Mouse (Mus musculus) CH12.LX (cell line): ENCODE results near the gene Nufip1. TPM values are rescaled to one million over a fixed set of nuclear protein-coding genes. Genes with fewer than 3 reads are reported as not detected.

ENCODE experiments used
- DNase-seq: peaks from one replicate; pipeline ENCODE4 v3.0.0-alpha.2; 2013; ENCODE audit errors: extremely low read depth
- H3K27ac ChIP-seq: 2 replicates; pipeline ENCODE4 v1.5.1; 2012; ENCODE audit warnings: low read depth, mild to moderate bottlenecking, control low read depth, moderate library complexity; ENCODE audit not compliant: insufficient read depth
- H3K27me3 ChIP-seq: replicated peaks from 2 replicates; pipeline ENCODE3; 2012; ENCODE audit warnings: inconsistent platforms
- H3K36me3 ChIP-seq, 2 experiments: replicated peaks in 1 of 2; 2 replicates each; pipeline versions ENCODE3 to v1.6.1; 2012; ENCODE audit warnings: inconsistent platforms in 1 of 2, low read length in 1 of 2, mild to moderate bottlenecking in 1 of 2, mixed read lengths in 1 of 2, moderate library complexity in 1 of 2; ENCODE audit not compliant: control insufficient read depth in 1 of 2, insufficient read depth in 1 of 2
- H3K4me1 ChIP-seq, 2 experiments: 2 replicates each; pipeline ENCODE4 v1.6.1; 2012; ENCODE audit warnings: inconsistent platforms in 1 of 2, moderate library complexity in 1 of 2; ENCODE audit not compliant: insufficient read depth in 2 of 2, control insufficient read depth in 1 of 2
- H3K4me2 ChIP-seq: 2 replicates; pipeline ENCODE4 v1.6.1; 2012; ENCODE audit warnings: low read depth, mild to moderate bottlenecking, control low read depth; ENCODE audit not compliant: poor library complexity, insufficient read depth, severe bottlenecking
- H3K4me3 ChIP-seq, 3 experiments: fragments of 150-350 bp in 1 of 3; sonication (generic) in 1 of 3; replicated peaks in 1 of 3; 2 replicates each; pipeline versions ENCODE3 to v1.5.1; 2011 to 2012; ENCODE audit warnings: low read depth in 2 of 3, low read length in 2 of 3, mild to moderate bottlenecking in 2 of 3, moderate library complexity in 2 of 3, control low read depth in 1 of 3, improper control_type of control experiment in 1 of 3, inconsistent platforms in 1 of 3, mixed read lengths in 1 of 3; ENCODE audit not compliant: poor library complexity in 1 of 3
- H3K79me2 ChIP-seq: replicated peaks from 2 replicates; pipeline ENCODE4 v1.6.1; 2012; ENCODE audit warnings: mild to moderate bottlenecking, moderate library complexity; ENCODE audit not compliant: control insufficient read depth, poor library complexity, insufficient read depth, severe bottlenecking; ENCODE audit errors: extremely low read depth
- H3K9ac ChIP-seq: 2 replicates; pipeline ENCODE4 v1.6.1; 2012; ENCODE audit warnings: low read depth, mild to moderate bottlenecking, control low read depth, moderate library complexity; ENCODE audit not compliant: insufficient read depth
- H3K9me3 ChIP-seq: replicated peaks from 2 replicates; pipeline ENCODE3; 2012; ENCODE audit warnings: low read length, inconsistent platforms, mixed read lengths
- BHLHE40 ChIP-seq: IDR thresholded peaks from 2 replicates; pipeline ENCODE4 v1.6.1; 2011; ENCODE audit warnings: mild to moderate bottlenecking, low read depth, low read length, improper control_type of control experiment
- CHD1 ChIP-seq: IDR thresholded peaks from 2 replicates; pipeline ENCODE4 v1.6.1; 2012; ENCODE audit warnings: low read depth, low read length, improper control_type of control experiment, inconsistent platforms
- CTCF ChIP-seq, 2 experiments: IDR thresholded peaks in 1 of 2; conservative IDR thresholded peaks in 1 of 2; 2 replicates each; pipeline ENCODE4 v1.5.1; 2011 to 2012; ENCODE audit warnings: low read depth in 2 of 2, low read length in 2 of 2, improper control_type of control experiment in 1 of 2, inconsistent platforms in 1 of 2, mild to moderate bottlenecking in 1 of 2, moderate library complexity in 1 of 2
- E2F4 ChIP-seq: IDR thresholded peaks from 2 replicates; pipeline ENCODE4 v1.6.1; 2011; ENCODE audit warnings: low read depth, low read length, improper control_type of control experiment; ENCODE audit not compliant: insufficient replicate concordance
- ETS1 ChIP-seq: conservative IDR thresholded peaks from 2 replicates; pipeline ENCODE4 v1.6.1; 2012; ENCODE audit warnings: low read depth, mild to moderate bottlenecking, inconsistent platforms, low read length, improper control_type of control experiment, moderate library complexity
- IRF4 ChIP-seq: IDR thresholded peaks from 2 replicates; pipeline ENCODE4 v1.6.1; 2014; ENCODE audit warnings: low read depth, mild to moderate bottlenecking, inconsistent platforms, low read length, improper control_type of control experiment
- JUND ChIP-seq: conservative IDR thresholded peaks from 2 replicates; pipeline ENCODE4 v1.6.1; 2011; ENCODE audit warnings: low read depth, low read length, improper control_type of control experiment
- MAX ChIP-seq: IDR thresholded peaks from 2 replicates; pipeline ENCODE4 v1.6.1; 2011; ENCODE audit warnings: low read length, improper control_type of control experiment
- MAZ ChIP-seq: IDR thresholded peaks from 2 replicates; pipeline ENCODE4 v1.6.1; 2012; ENCODE audit warnings: low read depth, mild to moderate bottlenecking, inconsistent platforms, low read length, improper control_type of control experiment, moderate library complexity
- MEF2A ChIP-seq: IDR thresholded peaks from 2 replicates; pipeline ENCODE4 v1.6.1; 2014; ENCODE audit warnings: low read depth, mild to moderate bottlenecking, inconsistent platforms, low read length, improper control_type of control experiment, borderline replicate concordance
- MXI1 ChIP-seq: IDR thresholded peaks from 2 replicates; pipeline ENCODE4 v1.6.1; 2011; ENCODE audit warnings: mild to moderate bottlenecking, low read depth, low read length, improper control_type of control experiment
- MYC ChIP-seq: IDR thresholded peaks from 2 replicates; pipeline ENCODE4 v1.6.1; 2011; ENCODE audit warnings: low read depth, mild to moderate bottlenecking, improper control_type of control experiment, low read length
- NELFE ChIP-seq: IDR thresholded peaks from 2 replicates; pipeline ENCODE4 v1.6.1; 2011; ENCODE audit warnings: low read depth, low read length, improper control_type of control experiment
- NRF1 ChIP-seq: IDR thresholded peaks from 2 replicates; pipeline ENCODE4 v1.6.1; 2014; ENCODE audit warnings: low read depth, mild to moderate bottlenecking, inconsistent platforms, low read length, improper control_type of control experiment, moderate library complexity
- POLR2A ChIP-seq: IDR thresholded peaks from 2 replicates; pipeline ENCODE4 v1.6.1; 2011; ENCODE audit warnings: low read depth, mild to moderate bottlenecking, improper control_type of control experiment, low read length
- POLR2AphosphoS2 ChIP-seq: IDR thresholded peaks from 2 replicates; pipeline ENCODE4 v1.6.1; 2011; ENCODE audit warnings: low read depth, low read length, improper control_type of control experiment
- RCOR1 ChIP-seq: conservative IDR thresholded peaks from 2 replicates; pipeline ENCODE4 v1.6.1; 2012; ENCODE audit warnings: low read depth, mild to moderate bottlenecking, inconsistent platforms, low read length, improper control_type of control experiment
- SIN3A ChIP-seq: IDR thresholded peaks from 2 replicates; pipeline ENCODE4 v1.6.1; 2012; ENCODE audit warnings: low read length, improper control_type of control experiment, inconsistent platforms
- SMC3 ChIP-seq: IDR thresholded peaks from 2 replicates; pipeline ENCODE4 v1.6.1; 2011; ENCODE audit warnings: low read depth, low read length, improper control_type of control experiment
- TBP ChIP-seq: conservative IDR thresholded peaks from 2 replicates; pipeline ENCODE4 v1.6.1; 2011; ENCODE audit warnings: low read depth, low read length, improper control_type of control experiment
- TCF12 ChIP-seq: IDR thresholded peaks from 2 replicates; pipeline ENCODE4 v1.6.1; 2014; ENCODE audit warnings: low read depth, mild to moderate bottlenecking, inconsistent platforms, low read length, improper control_type of control experiment
- UBTF ChIP-seq: IDR thresholded peaks from 2 replicates; pipeline ENCODE4 v1.6.1; 2012; ENCODE audit warnings: low read depth, mild to moderate bottlenecking, inconsistent platforms, low read length, improper control_type of control experiment, moderate library complexity
- USF1 ChIP-seq: IDR thresholded peaks from 2 replicates; pipeline ENCODE4 v1.6.1; 2014; ENCODE audit warnings: low read depth, mild to moderate bottlenecking, inconsistent platforms, low read length, improper control_type of control experiment
- ZKSCAN1 ChIP-seq: IDR thresholded peaks from 2 replicates; pipeline ENCODE4 v1.6.1; 2012; ENCODE audit warnings: low read depth, inconsistent platforms, low read length, improper control_type of control experiment, borderline replicate concordance
- dilution Hi-C: fragments of 300-500 bp; cut with MboI; formaldehyde crosslinking; loops from 2 replicates; pipeline ENCODE4 v1.14.3; 2020; ENCODE audit warnings: low sequenced_read_pairs; ENCODE audit not compliant: extremely low pct_unique_long_range_greater_than_20kb, extremely low pct_ligation_motif_present
- in situ Hi-C: fragments of 300-500 bp; cut with MboI; formaldehyde crosslinking; loops from 3 replicates; pipeline ENCODE4 v1.14.3; 2019; ENCODE audit warnings: low sequenced_read_pairs, low pct_ligation_motif_present, low pct_unique_long_range_greater_than_20kb, mixed read lengths
- polyA plus RNA-seq: library from polyadenylated mRNA; unstranded; fragments of >175 nt; gene quantifications from 2 replicates; pipeline ENCODE4 v1.2.1, GENCODE M21; 2012; ENCODE audit warnings: low read depth; ENCODE audit not compliant: insufficient read length
- total RNA-seq, 2 experiments: library from RNA; depleted of rRNA; stranded (reverse); fragments of 300-350 nt in 1 of 2; fragments of >200 nt in 1 of 2; gene quantifications; 2 replicates each; pipeline ENCODE4 v1.2.3; 2012 to 2014

Nufip1 gene
- total and polyA plus RNA-seq, 3 experiments: 14.8 to 32.1 (median 24.6) TPM

DNA sequence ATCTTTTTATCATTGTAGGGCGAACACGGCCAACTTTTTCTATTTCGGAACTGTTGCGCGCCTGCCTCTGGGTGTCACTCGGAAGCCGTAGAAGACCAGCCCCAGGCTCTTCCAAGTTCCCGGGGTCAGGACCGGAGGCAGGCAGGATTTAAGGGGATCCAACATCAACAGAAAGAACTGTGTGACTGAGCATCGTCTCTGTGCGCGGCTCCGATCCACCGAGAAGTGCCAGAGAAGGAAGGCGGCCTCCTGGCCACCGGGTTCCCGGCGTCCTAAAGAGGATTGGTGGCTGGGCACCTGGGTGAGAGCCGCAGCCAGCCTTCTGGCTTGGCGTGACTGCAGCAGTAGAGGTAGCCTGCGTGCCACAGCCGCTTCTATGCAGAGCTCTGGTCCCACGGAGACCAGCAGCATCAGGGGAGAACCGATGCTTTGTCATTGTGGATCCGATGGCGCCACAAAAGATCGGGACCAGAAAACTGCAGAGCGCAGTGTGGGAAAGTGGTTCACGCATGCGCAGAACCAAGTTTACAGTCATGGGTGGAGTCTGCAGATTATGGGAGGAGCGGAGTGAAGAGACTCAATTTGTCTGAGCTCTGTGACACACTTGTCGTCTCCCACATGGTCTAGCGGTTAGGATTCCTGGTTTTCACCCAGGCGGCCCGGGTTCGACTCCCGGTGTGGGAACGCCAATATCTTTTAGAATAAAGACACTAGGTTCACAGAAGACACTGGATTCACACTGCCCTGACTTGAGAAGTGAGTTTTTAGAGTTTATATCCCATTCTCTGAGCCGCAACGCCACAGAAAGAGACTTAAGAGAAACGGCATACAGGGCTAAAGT, 41.7 kb downstream of the Nufip1 start (continued):
- no peak; the same call in 1 of the 2 replicates for TF ChIP-seq RCOR1
- TF ChIP-seq SMC3: peak; percentile 56
- peak; percentile 59 for TF ChIP-seq POLR2A
- TF ChIP-seq MYC: no peak
- no peak for TF ChIP-seq ZKSCAN1
- TF ChIP-seq NRF1: peak; percentile 93
- peak; percentile 100 for TF ChIP-seq TBP
- peak; percentile 72; the same call in 1 of the 2 replicates for TF ChIP-seq E2F4
- no peak for TF ChIP-seq BHLHE40
- no peak for TF ChIP-seq USF1

DNA sequence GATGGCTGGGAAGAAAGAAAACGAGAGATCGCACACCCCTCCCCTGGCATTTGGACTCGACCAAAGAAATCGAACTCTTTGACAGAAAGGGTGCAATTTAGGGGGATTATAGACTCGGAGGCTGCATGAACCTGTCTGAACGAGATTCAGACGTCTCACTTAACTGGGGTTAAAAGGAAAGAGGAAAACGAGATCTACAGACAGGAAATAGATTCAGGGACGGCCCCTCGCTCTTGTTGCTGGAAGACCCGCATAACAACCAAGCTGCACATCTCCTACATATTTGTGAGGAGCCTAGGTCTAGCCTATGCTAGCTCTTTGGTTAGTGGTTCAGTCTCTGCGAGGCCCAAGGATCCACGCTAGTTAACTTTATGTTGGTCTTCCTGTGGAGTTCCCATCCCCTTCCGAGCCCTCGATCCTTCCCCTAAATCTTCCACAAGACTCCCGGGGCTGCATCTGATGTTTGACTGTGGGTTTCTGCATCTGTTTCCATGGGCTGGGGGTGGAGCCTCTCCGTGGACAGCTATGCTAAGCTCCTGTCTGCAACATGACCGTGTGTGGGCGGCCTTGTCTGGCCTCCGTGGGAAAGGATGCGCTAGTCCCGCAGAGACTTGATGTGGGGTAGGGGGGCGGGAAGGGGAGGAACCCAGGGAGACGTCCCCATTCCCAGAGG, 42.4 kb downstream of the Nufip1 start:
- dilution Hi-C loops (no loop called here), in situ Hi-C loops (loop anchor here (5.0 to 25.0 kb wide), 2 partner anchors 319 to 859 kb away; no protein-coding TSS in a partner anchor)
- H3K36me3 ChIP-seq: no peaks in the 10 kb centered on the region
- H3K4me3 ChIP-seq: peak overlapping the region; percentile 20 to 91 (median 68)
- H3K27ac ChIP-seq: peak overlapping the region; percentile 1; the same call in 1 of the 2 replicates
- H3K9me3 ChIP-seq: no peaks in the 10 kb centered on the region
- DNase-seq: peak; percentile 62
- TF ChIP-seq TCF12 (no peak), SIN3A (0 out of 2 replicates have a peak, but pooled peaks have one; percentile 37), MEF2A (peak; percentile 57; the same call in 1 of the 2 replicates), IRF4 (peak; percentile 43; the same call in 1 of the 2 replicates), UBTF (no peak), BHLHE40 (peak; percentile 33; the same call in 1 of the 2 replicates), ETS1 (no peak; the same call in 1 of the 2 replicates), JUND (no peak), E2F4 (0 out of 2 replicates have a peak, but pooled peaks have one; percentile 8), TBP (no peak), MXI1 (no peak), MAZ (no peak), CHD1 (0 out of 2 replicates have a peak, but pooled peaks have one; percentile 35), MAX (peak; percentile 50; the same call in 1 of the 2 replicates), USF1 (no peak), RCOR1 (no peak), MYC (0 out of 2 replicates have a peak, but pooled peaks have one; percentile 43), POLR2AphosphoS2 (no peak), NELFE (peak; percentile 50; the same call in 1 of the 2 replicates), CTCF (conservative IDR thresholded peaks at IDR 0.05 in 1 of 2, IDR thresholded peaks at IDR 0.05 in 1 of 2; ENCODE audit: low read depth in 2 of 2, low read length in 2 of 2) (no peak)
- H3K79me2 ChIP-seq: no peaks in the 10 kb centered on the region
- peaks cover 10 to 32% of the 10 kb centered on the region in 2 experiments for H3K4me1 ChIP-seq
- H3K27me3 ChIP-seq: no peaks in the 10 kb centered on the region
- H3K9ac ChIP-seq: peak overlapping the region; percentile 46
- H3K4me2 ChIP-seq: peak overlapping the region; percentile 89
